Mouse (Mus musculus) heart, adult 2 months (tissue): ENCODE results near the gene Itpr1.

ENCODE experiments used
- CTCF ChIP-seq: fragments of 200-600 bp; IDR thresholded peaks from 2 replicates; pipeline ENCODE4 v1.8.1; 2022; ENCODE audit warnings: antibody characterized with exemption, mild to moderate bottlenecking, moderate library complexity
- POLR2A ChIP-seq: fragments of 200-500 bp; IDR thresholded peaks from 2 replicates; pipeline ENCODE4 v1.6.1; 2011; ENCODE audit warnings: mild to moderate bottlenecking, low read depth, low read length, control low read depth; ENCODE audit not compliant: insufficient read depth

DNA sequence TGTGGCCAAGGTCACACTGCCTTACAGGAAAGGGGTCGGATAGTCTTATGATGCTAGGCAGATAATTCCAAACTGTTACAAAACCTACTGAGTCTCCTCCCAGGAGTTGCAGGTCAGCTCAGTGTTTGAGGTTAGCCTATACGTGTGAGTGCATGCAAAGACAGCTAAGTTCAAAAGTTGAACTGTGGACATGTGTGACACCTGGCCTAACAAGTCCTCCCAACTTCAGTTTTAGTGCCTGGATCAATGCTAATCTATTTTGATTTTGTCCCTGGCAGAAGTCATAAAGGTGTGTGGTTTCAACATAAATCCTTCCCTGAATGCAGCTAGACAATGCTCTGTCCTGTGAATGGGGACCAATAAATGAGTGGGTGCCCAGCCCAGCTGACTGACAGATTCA lies 167.3 kb downstream of the Itpr1 start:
- TF ChIP-seq CTCF (no peak), POLR2A (no peak)
